Comparison of ENCODE assay signal across 28 mouse cellular contexts in the genomic region with DNA sequence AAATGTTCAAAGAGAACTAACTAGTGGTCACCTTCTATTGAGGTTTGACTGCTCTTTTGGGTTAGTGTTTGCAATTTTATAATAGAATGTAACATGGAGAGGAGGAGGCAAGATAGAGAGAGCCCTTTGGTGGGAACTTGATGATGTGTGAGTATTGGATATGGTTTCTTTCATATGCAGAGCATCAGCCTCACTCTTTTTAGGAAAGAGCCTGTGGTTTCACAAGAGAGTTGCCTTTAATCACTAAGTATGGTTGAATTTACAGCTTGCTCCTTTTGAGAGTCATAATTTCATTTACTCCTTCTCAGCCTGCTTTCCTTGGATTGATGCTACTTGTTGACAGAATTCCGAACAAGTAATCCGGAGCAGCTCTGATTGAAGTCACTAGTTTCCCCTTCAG. TPM values are rescaled to one million over a fixed set of nuclear protein-coding genes. Genes with fewer than 3 reads are reported as not detected.
"Had no signal": no experiment of that assay in that cellular context is flagged by ENCODE, and none has a peak within 500 bp of the region (broad histone marks: within the 10 kb centered on the region; RNA-seq: fewer than 3 reads in every experiment).

No protein-coding gene starts in this region.

- H3K4me3 ChIP-seq: heart, adult 2 months; hindbrain, embryonic 13.5 days had no signal

- DNase-seq: gastrocnemius, postnatal 14 days; gastrocnemius, postnatal 36 days; heart, adult 2 months; heart, postnatal 14 days; heart, postnatal 36 days; kidney, adult 11 months; kidney, adult 2 months; kidney, adult 9 months; kidney, postnatal 14 days; kidney, postnatal 36 days; layer of hippocampus, adult 9-11 months; layer of hippocampus, postnatal 36 days; left cerebral cortex, postnatal 4 days had no signal

- H3K9ac ChIP-seq: heart, embryonic 15.5 days; hindbrain, embryonic 13.5 days; hindbrain, embryonic 15.5 days; kidney, embryonic 15.5 days; limb, embryonic 13.5 days; limb, embryonic 15.5 days had no signal

- H3K9me3 ChIP-seq: heart, embryonic 13.5 days; heart, embryonic 15.5 days; hindbrain, embryonic 13.5 days; hindbrain, embryonic 15.5 days; kidney, embryonic 15.5 days; limb, embryonic 13.5 days; limb, embryonic 15.5 days had no signal

- ATAC-seq: hindbrain, postnatal 0 days; intestine, embryonic 16.5 days had no signal

- H3K27ac ChIP-seq: heart, adult 2 months; heart, embryonic 13.5 days; heart, embryonic 15.5 days; hindbrain, embryonic 13.5 days; hindbrain, embryonic 15.5 days; hindbrain, postnatal 0 days; kidney, embryonic 15.5 days; kidney, postnatal 0 days; limb, embryonic 13.5 days; limb, embryonic 15.5 days had no signal

RNA-seq across cellular contexts. Expression of gene Spag6, which starts 14.1 kb away (rescaled TPM):
- total RNA-seq: heart, postnatal 14 days; hematopoietic stem cell, adult 5-6 weeks; hindbrain, postnatal 0 days; liver, adult 2 months had no signal
- polyA plus RNA-seq: heart, embryonic 11.5 days; heart, embryonic 13.5 days; intestine, embryonic 14.5 days; kidney, embryonic 15.5 days; limb, embryonic 11.5 days; limb, embryonic 13.5 days; liver, adult 2 months had no signal
